Mouse (Mus musculus) liver, embryonic 14.5 days (tissue): ENCODE results near the gene H2-Ab1. TPM values are rescaled to one million over a fixed set of nuclear protein-coding genes. Genes with fewer than 3 reads are reported as not detected.

Experiments
- ATAC-seq: fragments of 200-750 bp; cut with Nextera tagmentation; 2 replicates; pipeline ENCODE4 v1.8.0; 2017; ENCODE audit warnings: moderate number of reproducible peaks, mild to moderate bottlenecking, moderate library complexity; ENCODE audit not compliant: insufficient read depth
- DNase-seq, 3 experiments: peaks; one replicate each; pipeline ENCODE4 v3.0.0-alpha.2; 2012 to 2013; ENCODE audit warnings: low read depth in 3 of 3, low spot score in 3 of 3
- H3K27ac ChIP-seq: fragments of 300-500 bp; sonication (generic); 2 replicates; pipeline ENCODE4 v1.5.1; 2014; ENCODE audit warnings: moderate library complexity, mild to moderate bottlenecking, control low read depth, inconsistent platforms
- H3K27me3 ChIP-seq: fragments of 300-500 bp; sonication (generic); 2 replicates; pipeline ENCODE4 v1.6.1; 2014; ENCODE audit warnings: mild to moderate bottlenecking, low read length, moderate library complexity; ENCODE audit not compliant: control insufficient read depth, insufficient read depth
- H3K36me3 ChIP-seq: fragments of 300-500 bp; sonication (generic); replicated peaks from 2 replicates; pipeline ENCODE4 v1.6.1; 2014; ENCODE audit warnings: low read depth; ENCODE audit not compliant: control insufficient read depth, insufficient read depth
- H3K4me1 ChIP-seq, 2 experiments: fragments of 200-500 bp in 1 of 2; fragments of 300-500 bp in 1 of 2; sonication (generic) in 1 of 2; replicated peaks; 2 replicates each; pipeline ENCODE4 v1.6.1; 2012 to 2014; ENCODE audit warnings: antibody characterized with exemption in 1 of 2, inconsistent platforms in 1 of 2, low read length in 1 of 2; ENCODE audit not compliant: control insufficient read depth in 2 of 2, insufficient read depth in 2 of 2
- H3K4me2 ChIP-seq: fragments of 300-500 bp; sonication (generic); 2 replicates; pipeline ENCODE4 v1.6.1; 2014; ENCODE audit warnings: low read depth, mild to moderate bottlenecking, control low read depth, moderate library complexity
- H3K4me3 ChIP-seq, 2 experiments: fragments of 200-500 bp in 1 of 2; fragments of 300-500 bp in 1 of 2; sonication (generic) in 1 of 2; 2 replicates each; pipeline ENCODE4 v1.5.1; 2012 to 2014; ENCODE audit warnings: low read depth in 2 of 2, low read length in 2 of 2, mild to moderate bottlenecking in 2 of 2, control low read depth in 1 of 2, inconsistent platforms in 1 of 2, moderate library complexity in 1 of 2; ENCODE audit not compliant: insufficient read depth in 1 of 2
- H3K9ac ChIP-seq: fragments of 300-500 bp; sonication (generic); replicated peaks from 2 replicates; pipeline ENCODE4 v1.6.1; 2014; ENCODE audit warnings: mild to moderate bottlenecking, control low read depth, moderate library complexity
- H3K9me3 ChIP-seq: fragments of 300-500 bp; sonication (generic); 2 replicates; pipeline ENCODE4 v1.6.1; 2016; ENCODE audit warnings: low read length, mixed read lengths; ENCODE audit not compliant: control insufficient read depth
- CTCF ChIP-seq: IDR thresholded peaks from 2 replicates; pipeline ENCODE4 v1.5.1; 2016; ENCODE audit warnings: antibody characterized with exemption, low read depth, control low read depth
- EP300 ChIP-seq: IDR thresholded peaks from 2 replicates; pipeline ENCODE4 v1.6.1; 2016; ENCODE audit warnings: antibody characterized with exemption, low read depth
- WGBS: fragments of 180-500 bp; shearing (Covaris S2); extraction: QIAGEN DNeasy Blood & Tissue Kit; methylation state at CpG from one replicate; pipeline ENCODE4 v1.1.7; 2014; ENCODE audit not compliant: insufficient replicate concordance; 5-methylcytosine and 5-hydroxymethylcytosine counted together
- polyA plus RNA-seq, 2 experiments: library from polyadenylated mRNA; depleted of rRNA in 1 of 2; stranded (reverse) in 1 of 2; unstranded in 1 of 2; fragments of >200 nt; fragmentation: Nextera tagmentation in 1 of 2; extraction: Ambion mirVana in 1 of 2; gene quantifications; 2 replicates each; pipeline versions ENCODE4 v1.2.1 to v1.2.3; 2012 to 2014

H2-Ab1 gene
- polyA plus RNA-seq, 2 experiments = 2.3 to 3.3 TPM

GRCm38 (mm10) chr17:34249361-34249760 lies 8.1 kb upstream of the H2-Ab1 start:
- Histone ChIP-seq H3K36me3 (no peaks in the 10 kb centered on the region), H3K4me2 (no peak overlapping the region), H3K27me3 (no peaks in the 10 kb centered on the region), H3K9me3 (no peaks in the 10 kb centered on the region), H3K4me3 (no peak overlapping the region), H3K4me1 (no peaks in the 10 kb centered on the region), H3K27ac (no peak overlapping the region), H3K9ac (no peak overlapping the region)
- 16% methylated on average over 3 of the region's 3 CpGs for WGBS
- no peak for ATAC-seq
- no peak for TF ChIP-seq EP300
- no peak for TF ChIP-seq CTCF
- no peak for DNase-seq

GRCm38 (mm10) chr17:34249878-34250277 lies 7.6 kb upstream of the H2-Ab1 start:
- H3K4me2 ChIP-seq = no peak overlapping the region
- ATAC-seq (no peak), DNase-seq (no peak)
- no peak overlapping the region for H3K4me3 ChIP-seq
- H3K4me1 ChIP-seq = no peaks in the 10 kb centered on the region
- 13% methylated on average over 4 of the region's 4 CpGs for WGBS
- TF ChIP-seq EP300 (no peak), CTCF (peak; percentile 58)
- no peaks in the 10 kb centered on the region for H3K27me3 ChIP-seq
- H3K9ac ChIP-seq = no peak overlapping the region
- no peaks in the 10 kb centered on the region for H3K9me3 ChIP-seq
- H3K27ac ChIP-seq = no peak overlapping the region
- no peaks in the 10 kb centered on the region for H3K36me3 ChIP-seq

GRCm38 (mm10) chr17:34251666-34252065 lies 5.8 kb upstream of the H2-Ab1 start:
- 53% methylated on average over 4 of the region's 4 CpGs for WGBS
- no peak for ATAC-seq
- Histone ChIP-seq H3K4me3 (no peak overlapping the region), H3K9ac (no peak overlapping the region), H3K27me3 (no peaks in the 10 kb centered on the region), H3K27ac (no peak overlapping the region), H3K36me3 (no peaks in the 10 kb centered on the region), H3K9me3 (no peaks in the 10 kb centered on the region), H3K4me1 (no peaks in the 10 kb centered on the region), H3K4me2 (no peak overlapping the region)
- no peak for DNase-seq
- TF ChIP-seq CTCF (peak; percentile 34), EP300 (no peak)

- Histone ChIP-seq H3K9me3 (no peaks in the 10 kb centered on the region), H3K4me1 (no peaks in the 10 kb centered on the region), H3K4me3 (no peak overlapping the region), H3K27ac (no peak overlapping the region), H3K27me3 (no peaks in the 10 kb centered on the region; the same call in 1 of the 2 replicates), H3K36me3 (no peaks in the 10 kb centered on the region), H3K4me2 (no peak overlapping the region), H3K9ac (no peak overlapping the region)
- TF ChIP-seq EP300 = no peak
- no peak for TF ChIP-seq CTCF
- ATAC-seq (no peak), DNase-seq (no peak)
- 58% methylated on average over 5 of the region's 5 CpGs for WGBS
These were observed 988 bp upstream of the H2-Ab1 start for GRCm38 (mm10) chr17:34256501-34256900.

- Histone ChIP-seq H3K9me3 (no peaks in the 10 kb centered on the region), H3K27ac (no peak overlapping the region), H3K9ac (no peak overlapping the region), H3K4me2 (no peak overlapping the region), H3K4me3 (no peak overlapping the region), H3K36me3 (no peaks in the 10 kb centered on the region), H3K4me1 (peaks cover 0 to 7% of the 10 kb centered on the region in 2 experiments; a peak in 2 of 4 replicates), H3K27me3 (peaks cover 29% of the 10 kb centered on the region)
- ATAC-seq (no peak), DNase-seq (no peak)
- no peak for TF ChIP-seq CTCF
- no peak for TF ChIP-seq EP300
- 71% methylated on average over 5 of the region's 5 CpGs for WGBS
These were observed 3.1 kb downstream of the H2-Ab1 start for GRCm38 (mm10) chr17:34260551-34260950.
